Mouse (Mus musculus) kidney, embryonic 14.5 days (tissue): ENCODE measurements around the gene Insm1. TPM values are rescaled to one million over a fixed set of nuclear protein-coding genes. Genes with fewer than 3 reads are reported as not detected.

Experiments
- ATAC-seq: fragments of 200-750 bp; cut with Nextera tagmentation; 2 replicates; pipeline ENCODE4 v1.8.0; 2017; ENCODE audit warnings: moderate number of reproducible peaks, mild to moderate bottlenecking, moderate TSS enrichment, moderate library complexity; ENCODE audit not compliant: low FRiP score, low TSS enrichment
- H3K27ac ChIP-seq: fragments of 300-500 bp; sonication (generic); 2 replicates; pipeline ENCODE4 v1.5.1; 2014; ENCODE audit warnings: low read depth, mild to moderate bottlenecking, low read length, moderate library complexity, mixed read lengths
- H3K27me3 ChIP-seq: fragments of 300-500 bp; sonication (generic); 2 replicates; pipeline ENCODE4 v1.6.1; 2014; ENCODE audit warnings: mild to moderate bottlenecking, low read length; ENCODE audit not compliant: control insufficient read depth, insufficient read depth
- H3K36me3 ChIP-seq: fragments of 300-500 bp; sonication (generic); 2 replicates; pipeline ENCODE4 v1.6.1; 2014; ENCODE audit warnings: low read length, mixed read lengths; ENCODE audit not compliant: control insufficient read depth, insufficient read depth
- H3K4me1 ChIP-seq: fragments of 300-500 bp; sonication (generic); 2 replicates; pipeline ENCODE4 v1.6.1; 2014; ENCODE audit warnings: low read length, mixed read lengths; ENCODE audit not compliant: control insufficient read depth, insufficient read depth
- H3K4me2 ChIP-seq: fragments of 300-500 bp; sonication (generic); replicated peaks from 2 replicates; pipeline ENCODE4 v1.6.1; 2014; ENCODE audit warnings: low read depth, mild to moderate bottlenecking, low read length
- H3K4me3 ChIP-seq: fragments of 300-500 bp; sonication (generic); 2 replicates; pipeline ENCODE4 v1.5.1; 2014; ENCODE audit warnings: mild to moderate bottlenecking, low read length
- H3K9ac ChIP-seq: fragments of 300-500 bp; sonication (generic); 2 replicates; pipeline ENCODE4 v1.6.1; 2014; ENCODE audit warnings: low read depth, mild to moderate bottlenecking, low read length, moderate library complexity
- H3K9me3 ChIP-seq: fragments of 300-500 bp; sonication (generic); 2 replicates; pipeline ENCODE4 v1.6.1; 2016; ENCODE audit warnings: low read length; ENCODE audit not compliant: control insufficient read depth
- WGBS: fragments of 180-500 bp; shearing (Covaris S2); extraction: QIAGEN DNeasy Blood & Tissue Kit; methylation state at CpG from one replicate; pipeline ENCODE4 v1.1.7; 2014; 5-methylcytosine and 5-hydroxymethylcytosine counted together
- polyA plus RNA-seq: library from polyadenylated mRNA; unstranded; fragments of >200 nt; fragmentation: Nextera tagmentation; extraction: Ambion mirVana; gene quantifications from 2 replicates; pipeline ENCODE4 v1.2.1, GENCODE M21; 2014

The Insm1 gene
- polyA plus RNA-seq, result not detected in 2 replicates

DNA sequence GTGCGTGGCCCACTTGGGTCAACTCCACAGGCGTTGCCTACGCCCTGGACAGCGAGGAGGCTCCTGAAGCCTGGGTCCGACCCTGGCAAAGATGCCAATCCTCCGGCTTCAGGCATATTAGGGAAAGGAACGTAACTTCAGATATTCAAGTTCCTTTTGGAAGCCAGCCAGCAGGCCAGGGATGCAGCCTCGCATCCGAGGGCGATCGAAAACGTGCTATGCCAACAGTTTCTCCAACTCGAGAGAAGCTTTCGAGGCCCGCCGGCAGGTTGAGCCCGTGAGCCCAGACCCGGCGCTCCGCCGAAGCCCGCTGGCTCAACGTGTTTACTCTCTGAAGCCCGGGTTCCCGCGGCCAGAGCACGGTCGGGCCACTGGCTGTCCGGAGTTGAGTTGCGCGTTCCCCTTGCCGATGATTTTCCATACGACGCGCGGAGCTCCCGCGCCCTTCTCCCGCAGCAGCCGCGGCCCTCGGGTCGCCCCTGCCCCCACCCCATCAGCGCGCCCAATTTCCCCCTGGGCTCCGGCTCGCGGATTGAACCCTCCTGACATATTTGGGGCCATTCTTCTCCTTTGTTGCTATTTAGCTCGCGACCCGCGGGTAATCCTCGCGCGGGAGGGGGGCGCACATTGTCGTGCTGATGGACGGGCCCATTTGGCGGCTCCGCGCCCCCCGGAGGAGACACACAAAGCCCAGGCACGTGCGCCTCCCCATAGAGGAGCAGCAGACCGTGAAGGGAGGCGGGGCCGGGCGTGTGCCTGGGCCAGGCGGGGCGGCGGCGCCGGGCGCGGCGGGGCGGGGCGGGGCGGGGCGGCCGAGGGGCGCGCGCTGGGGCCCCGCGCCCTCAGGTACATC, at the start of gene Insm1:
Insm1 (plus strand) TSS at position 846 of the 853 bp plus-strand sequence.
- H3K36me3 ChIP-seq, result no peaks in the 10 kb centered on the region
- peak within 1 kb of the TSS; percentile 96 for H3K4me2 ChIP-seq
- peak within 1 kb of the TSS; percentile 49 for H3K4me3 ChIP-seq
- H3K9me3 ChIP-seq, result no peaks in the 10 kb centered on the region
- peak within 1 kb of the TSS; percentile 44 for H3K9ac ChIP-seq
- peak; percentile 74 for ATAC-seq
- H3K27me3 ChIP-seq, result peaks cover 94% of the 10 kb centered on the region
- peaks cover 20% of the 10 kb centered on the region for H3K4me1 ChIP-seq
- H3K27ac ChIP-seq, result no peak within 1 kb of the TSS
- WGBS, result under 1% methylated on average over 74 of the region's 86 CpGs

DNA sequence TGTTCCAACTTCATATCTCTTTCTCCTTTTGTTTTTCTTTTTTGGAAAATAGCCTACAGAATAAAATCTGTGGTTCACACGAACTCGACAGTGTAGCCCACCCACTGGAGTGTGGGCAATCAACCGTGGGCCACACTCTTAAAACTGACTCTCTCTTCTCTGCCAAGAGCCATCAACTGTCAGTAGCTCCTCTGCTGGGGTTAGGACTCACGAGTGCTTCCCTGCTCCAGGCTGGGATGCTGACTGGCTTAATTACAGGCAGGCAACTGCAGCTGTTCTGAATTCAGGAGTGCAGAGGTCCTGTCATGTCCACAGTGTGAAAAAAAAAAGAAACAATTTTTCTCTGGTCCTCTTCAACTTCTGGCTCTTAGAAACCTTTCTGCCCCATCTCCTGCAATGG, 49.6 kb upstream of the Insm1 start:
- no peak for ATAC-seq
- Histone ChIP-seq H3K4me2 (no peak overlapping the region), H3K9ac (no peak overlapping the region), H3K9me3 (no peaks in the 10 kb centered on the region), H3K4me1 (no peaks in the 10 kb centered on the region), H3K27ac (no peak overlapping the region), H3K27me3 (no peaks in the 10 kb centered on the region), H3K36me3 (no peaks in the 10 kb centered on the region), H3K4me3 (no peak overlapping the region)
- 33% methylated on average over 4 of the region's 4 CpGs for WGBS

DNA sequence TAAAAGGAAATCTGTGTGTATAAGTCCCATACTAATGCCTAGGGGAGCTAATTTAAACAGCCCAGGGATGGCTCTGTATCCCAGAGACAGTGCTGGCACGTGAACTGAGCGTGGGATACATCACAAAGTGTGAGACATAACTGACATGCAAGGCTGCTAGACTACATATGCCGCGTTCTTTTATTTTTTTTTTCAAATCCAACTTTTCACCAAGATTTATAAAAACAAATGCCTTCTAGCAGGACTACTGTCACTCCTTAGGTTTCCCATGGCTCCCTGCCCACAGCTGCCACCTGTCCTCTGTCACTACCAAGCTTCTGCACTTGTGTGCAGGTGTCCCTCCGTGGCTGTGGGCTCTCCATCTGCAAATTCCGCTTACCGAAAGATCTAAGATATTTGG, 47.5 kb upstream of the Insm1 start:
- Histone ChIP-seq H3K27ac (no peak overlapping the region), H3K9ac (no peak overlapping the region), H3K36me3 (no peaks in the 10 kb centered on the region), H3K27me3 (no peaks in the 10 kb centered on the region), H3K9me3 (no peaks in the 10 kb centered on the region), H3K4me3 (no peak overlapping the region), H3K4me2 (no peak overlapping the region), H3K4me1 (no peaks in the 10 kb centered on the region)
- no peak for ATAC-seq
- 84% methylated on average over 7 of the region's 7 CpGs for WGBS

DNA sequence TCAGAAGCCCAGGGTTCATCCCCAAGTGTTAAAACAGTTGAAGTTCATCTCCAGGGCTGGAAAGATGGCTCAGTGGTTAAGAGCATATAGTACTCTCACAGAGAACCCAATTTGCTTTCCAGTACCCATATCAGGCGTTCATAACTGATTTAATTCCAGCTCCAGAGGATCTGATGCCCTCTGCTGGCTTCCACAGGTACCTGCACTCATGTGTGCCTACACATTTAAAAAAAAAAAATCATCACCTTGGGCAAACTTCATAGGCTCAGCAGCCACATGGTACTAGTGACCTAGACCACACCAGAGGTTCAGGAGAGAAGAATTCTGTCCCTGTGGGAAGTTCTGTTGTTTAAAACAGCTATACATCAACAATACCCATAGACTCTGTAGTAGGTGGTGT, 43.0 kb upstream of the Insm1 start:
- no peak overlapping the region for H3K9ac ChIP-seq
- no peaks in the 10 kb centered on the region for H3K4me1 ChIP-seq
- no peak overlapping the region for H3K4me3 ChIP-seq
- WGBS, result 68% methylated on average over 1 of the region's 1 CpGs
- H3K9me3 ChIP-seq, result no peaks in the 10 kb centered on the region
- no peak for ATAC-seq
- H3K27ac ChIP-seq, result no peak overlapping the region
- H3K36me3 ChIP-seq, result no peaks in the 10 kb centered on the region
- H3K4me2 ChIP-seq, result no peak overlapping the region
- H3K27me3 ChIP-seq, result no peaks in the 10 kb centered on the region

DNA sequence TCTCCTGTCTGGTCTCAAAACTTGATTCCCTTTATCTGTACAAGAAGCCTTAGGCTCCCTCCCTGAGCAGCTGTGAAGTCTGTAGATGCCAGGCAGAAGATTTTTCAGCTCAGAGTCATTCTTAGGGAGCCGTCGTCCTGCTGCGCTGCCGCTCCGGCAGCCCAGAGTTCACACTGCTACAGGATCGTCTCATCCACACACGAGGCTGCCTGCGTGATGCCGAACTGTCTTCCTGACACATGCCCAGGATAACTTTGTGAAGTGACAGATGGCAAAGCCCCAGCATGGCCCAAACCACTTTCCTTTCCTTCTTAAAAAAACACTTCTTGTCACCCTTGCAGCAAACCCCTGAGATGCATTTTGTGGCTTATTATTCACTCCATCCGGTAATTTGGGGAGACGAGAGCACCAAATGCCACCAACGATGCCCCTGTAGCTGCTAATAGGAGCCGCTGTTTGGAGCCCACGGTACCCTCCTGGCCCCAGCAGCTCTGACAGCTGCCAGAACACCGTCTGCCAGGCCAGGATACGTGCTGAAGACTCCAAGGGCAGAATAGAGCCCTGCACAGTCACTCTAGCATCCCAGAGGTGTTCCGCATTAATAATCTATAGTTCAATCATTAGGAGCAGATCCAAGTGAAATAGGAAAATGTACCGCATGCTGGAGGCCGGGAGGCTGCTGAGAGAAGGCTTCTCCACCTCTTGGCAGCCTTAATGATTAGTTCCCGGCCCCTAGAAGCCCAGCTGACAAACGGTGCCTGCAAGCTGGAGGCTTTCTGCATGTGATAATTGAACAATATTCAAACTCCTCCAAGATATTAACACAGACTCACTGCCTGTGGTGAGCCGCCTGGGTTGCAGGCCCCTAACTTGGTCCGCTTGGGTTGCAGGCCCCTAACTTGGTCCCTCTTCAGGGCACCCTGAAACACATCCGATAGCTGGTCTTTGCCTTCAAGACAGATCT, 37.6 kb upstream of the Insm1 start:
- no peak overlapping the region for H3K27ac ChIP-seq
- ATAC-seq, result no peak
- 79% methylated on average over 24 of the region's 24 CpGs for whole genome bisulfite sequencing
- H3K9ac ChIP-seq, result no peak overlapping the region
- H3K36me3 ChIP-seq, result no peaks in the 10 kb centered on the region
- H3K4me2 ChIP-seq, result no peak overlapping the region
- no peaks in the 10 kb centered on the region for H3K27me3 ChIP-seq
- no peaks in the 10 kb centered on the region for H3K9me3 ChIP-seq
- no peak overlapping the region for H3K4me3 ChIP-seq
- no peaks in the 10 kb centered on the region for H3K4me1 ChIP-seq

DNA sequence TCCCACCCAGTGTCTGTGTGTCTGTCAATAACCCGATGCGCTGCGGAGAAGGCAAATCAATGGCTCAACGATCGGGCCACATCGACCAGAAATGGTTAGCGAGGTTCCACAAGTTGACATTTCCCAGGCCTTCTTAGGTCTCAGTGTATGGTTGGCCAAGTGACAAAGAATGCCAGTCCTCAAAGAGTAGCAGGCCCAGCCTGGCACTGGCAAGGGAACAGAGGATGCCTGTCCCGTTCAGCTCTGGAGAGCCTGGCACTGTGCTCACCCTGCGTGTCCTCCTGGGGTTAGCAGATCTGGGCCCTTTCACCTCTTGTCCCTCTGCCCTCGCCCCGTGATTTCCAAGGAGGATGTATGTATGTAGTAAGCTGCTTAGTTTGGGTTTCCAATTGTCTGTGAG, 25.6 kb upstream of the Insm1 start:
- no peak overlapping the region for H3K4me3 ChIP-seq
- WGBS, result 95% methylated on average over 11 of the region's 11 CpGs
- H3K27ac ChIP-seq, result no peak overlapping the region

DNA sequence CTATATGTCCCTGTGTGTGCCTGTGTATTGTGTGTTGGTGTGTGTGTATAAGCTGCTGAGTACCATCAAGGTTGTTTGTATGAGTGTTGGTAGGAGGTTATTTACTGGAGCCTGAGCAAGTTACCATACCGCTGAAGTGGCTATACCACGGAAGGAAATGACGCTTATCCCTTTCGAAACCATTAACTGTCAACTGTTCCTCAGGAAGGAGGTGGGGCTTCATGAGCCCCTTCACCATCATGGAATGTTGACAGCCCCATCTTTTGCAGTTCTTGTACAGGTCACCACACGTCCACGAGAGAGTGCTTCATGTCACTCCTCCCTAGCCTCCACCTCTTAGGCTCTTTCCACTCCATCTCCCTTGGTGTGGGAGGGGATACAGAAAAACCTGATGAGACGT, 23.8 kb upstream of the Insm1 start:
- 58% methylated on average over 7 of the region's 7 CpGs for WGBS
- no peak for ATAC-seq
- Histone ChIP-seq H3K9me3 (no peaks in the 10 kb centered on the region), H3K27me3 (no peaks in the 10 kb centered on the region), H3K27ac (no peak overlapping the region), H3K4me3 (no peak overlapping the region), H3K4me2 (no peak overlapping the region), H3K4me1 (no peaks in the 10 kb centered on the region), H3K36me3 (no peaks in the 10 kb centered on the region), H3K9ac (no peak overlapping the region)

More for the DNA sequence above, 25.6 kb upstream of the Insm1 start:
- Histone ChIP-seq H3K27me3 (no peaks in the 10 kb centered on the region), H3K9ac (no peak overlapping the region), H3K36me3 (no peaks in the 10 kb centered on the region), H3K4me1 (no peaks in the 10 kb centered on the region), H3K9me3 (no peaks in the 10 kb centered on the region), H3K4me2 (no peak overlapping the region)
- ATAC-seq, result no peak

DNA sequence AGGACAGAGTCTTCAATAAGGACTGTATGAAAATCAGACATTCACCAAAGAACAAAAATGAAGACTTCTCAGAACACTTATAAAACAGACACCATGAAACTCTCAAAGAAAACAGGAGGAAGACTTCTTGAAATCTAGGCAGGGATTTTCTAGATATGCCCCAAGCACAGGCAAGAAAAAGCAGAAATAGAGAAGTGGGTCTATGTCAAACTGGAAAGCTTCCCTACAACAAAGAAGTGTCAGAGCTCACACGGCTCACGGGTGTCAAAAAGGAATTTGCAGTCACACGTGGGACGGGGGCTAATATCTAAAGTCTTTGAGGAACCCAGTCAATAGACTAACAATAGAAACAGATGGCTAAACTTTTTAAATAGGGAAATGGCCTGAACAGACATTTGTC, 10.8 kb upstream of the Insm1 start:
- WGBS, result 23% methylated on average over 4 of the region's 4 CpGs
- no peak overlapping the region for H3K27ac ChIP-seq
- no peak for ATAC-seq

More for the DNA sequence above, 10.8 kb upstream of the Insm1 start:
- no peaks in the 10 kb centered on the region for H3K9me3 ChIP-seq
- H3K4me3 ChIP-seq, result no peak overlapping the region
- no peak overlapping the region for H3K9ac ChIP-seq
- H3K4me2 ChIP-seq, result no peak overlapping the region
- no peaks in the 10 kb centered on the region for H3K36me3 ChIP-seq
- peaks cover 13% of the 10 kb centered on the region; the same call in 1 of the 2 replicates for H3K27me3 ChIP-seq
- no peaks in the 10 kb centered on the region for H3K4me1 ChIP-seq
